Comparison of ENCODE assay signal across 8 mouse cellular contexts in the genomic region with DNA sequence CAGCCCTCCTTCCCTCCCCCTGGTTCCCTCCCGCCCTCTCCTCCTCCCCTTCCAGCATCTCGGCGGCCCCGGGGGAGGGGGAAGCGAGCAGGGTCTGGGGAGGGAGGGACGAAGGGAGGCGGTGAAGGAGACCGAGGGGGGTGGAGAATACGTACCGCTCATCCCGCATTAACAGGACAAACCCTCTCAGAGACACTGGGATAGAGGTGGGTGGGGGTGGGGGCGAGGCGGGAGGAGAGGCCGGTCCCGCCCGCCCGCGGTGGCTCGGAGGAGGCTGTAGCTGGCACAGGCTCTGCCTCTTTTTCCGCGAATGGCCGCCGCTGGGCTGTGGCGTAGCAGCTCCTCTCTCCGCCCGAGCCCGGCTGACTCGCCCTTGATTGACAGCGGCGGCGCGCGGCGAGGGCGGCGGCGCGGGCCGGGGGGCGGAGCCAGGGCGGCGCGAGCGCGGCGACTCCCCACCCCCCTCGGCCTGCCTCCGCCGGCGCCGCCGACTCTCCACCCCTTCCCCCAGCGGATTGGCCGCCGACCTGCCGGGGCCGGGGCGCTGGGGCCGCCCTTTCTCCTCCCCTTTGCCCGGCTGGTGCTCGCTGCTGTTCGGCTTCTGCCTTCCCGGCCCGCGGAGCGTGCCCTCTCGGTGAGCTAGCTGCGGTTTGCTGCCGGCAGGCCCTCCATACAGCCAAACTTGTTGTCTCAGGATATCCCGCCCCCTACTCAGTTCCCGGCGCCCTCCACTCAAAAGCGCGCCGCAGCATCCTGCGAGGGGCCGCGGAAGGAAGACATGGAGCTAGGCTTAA. TPM values are rescaled to one million over a fixed set of nuclear protein-coding genes. Genes with fewer than 3 reads are reported as not detected.
A peak's percentile ranks its signal among the peaks of the same experiment; 100 is the strongest.
DNase-seq lines count a peak whose midpoint lies in the region; ATAC-seq and TF ChIP-seq lines count a peak whose summit lies in the region.

Gene Sp4 (minus strand): TSS at position 369 of the 794 bp plus-strand sequence.

- no peaks in the 10 kb centered on the region for H3K27me3 ChIP-seq in forebrain, embryonic 10.5 days (ENCODE audit: poor library complexity, severe bottlenecking)
- no peaks in the 10 kb centered on the region for H3K27me3 ChIP-seq in heart, embryonic 15.5 days
- no peaks in the 10 kb centered on the region for H3K27me3 ChIP-seq in liver, embryonic 14.5 days (ENCODE audit: control insufficient read depth, insufficient read depth, low read length)
- no peaks in the 10 kb centered on the region for H3K27me3 ChIP-seq in neural tube, embryonic 11.5 days (ENCODE audit: control insufficient read depth, insufficient read depth, low read length)
- no peaks in the 10 kb centered on the region for H3K27me3 ChIP-seq in stomach, postnatal 0 days (ENCODE audit: control insufficient read depth, insufficient read depth, low read length)

- no peaks in the 10 kb centered on the region for H3K9me3 ChIP-seq in forebrain, embryonic 10.5 days
- H3K9me3 ChIP-seq in heart, embryonic 15.5 days (replicated peaks) = no peaks in the 10 kb centered on the region
- no peaks in the 10 kb centered on the region for H3K9me3 ChIP-seq in liver, embryonic 14.5 days (ENCODE audit: control insufficient read depth, low read length)
- H3K9me3 ChIP-seq in neural tube, embryonic 11.5 days (ENCODE audit: control insufficient read depth, low read length) = no peaks in the 10 kb centered on the region
- H3K9me3 ChIP-seq in stomach, postnatal 0 days (ENCODE audit: control insufficient read depth, low read length) = no peaks in the 10 kb centered on the region

- H3K9ac ChIP-seq in heart, embryonic 15.5 days = peak within 1 kb of the TSS; percentile 84
- peak within 1 kb of the TSS; percentile 95 for H3K9ac ChIP-seq in liver, embryonic 14.5 days (replicated peaks)
- peak within 1 kb of the TSS; percentile 67 for H3K9ac ChIP-seq in neural tube, embryonic 11.5 days (ENCODE audit: low read length)
- peak within 1 kb of the TSS; percentile 91 for H3K9ac ChIP-seq in stomach, postnatal 0 days (ENCODE audit: low read length)

- peak; percentile 39 for TF ChIP-seq CTCF in liver, embryonic 14.5 days (IDR thresholded peaks at IDR 0.05; ENCODE audit: low read depth)
- TF ChIP-seq CTCF in stomach, postnatal 0 days (IDR thresholded peaks at IDR 0.05; ENCODE audit: low read depth) = peak; percentile 45; the same call in 1 of the 2 replicates

- H3K4me1 ChIP-seq in forebrain, embryonic 10.5 days = peaks cover 53% of the 10 kb centered on the region
- peaks cover 27% of the 10 kb centered on the region for H3K4me1 ChIP-seq in heart, embryonic 15.5 days (replicated peaks)
- H3K4me1 ChIP-seq in liver, embryonic 14.5 days (replicated peaks; ENCODE audit: control insufficient read depth in 2 of 2, insufficient read depth in 2 of 2, low read length in 1 of 2) = peaks cover 37 to 39% of the 10 kb centered on the region in 2 experiments
- peaks cover 17% of the 10 kb centered on the region for H3K4me1 ChIP-seq in neural tube, embryonic 11.5 days (ENCODE audit: control insufficient read depth, insufficient read depth, low read length)
- H3K4me1 ChIP-seq in stomach, postnatal 0 days (replicated peaks; ENCODE audit: control insufficient read depth, insufficient read depth) = no peaks in the 10 kb centered on the region

- no peak for TF ChIP-seq EP300 in liver, embryonic 14.5 days (IDR thresholded peaks at IDR 0.05; ENCODE audit: low read depth)
- TF ChIP-seq EP300 in stomach, postnatal 0 days (optimal IDR thresholded peaks at IDR 0.05) = no peak

- peak; percentile 86 for ATAC-seq in heart, embryonic 15.5 days (replicated peaks; ENCODE audit: insufficient number of reproducible peaks, insufficient read depth, low FRiP score, low read depth)
- ATAC-seq in liver, embryonic 14.5 days (ENCODE audit: insufficient read depth) = peak; percentile 82
- ATAC-seq in neural tube, embryonic 11.5 days (ENCODE audit: insufficient read depth, low FRiP score, low TSS enrichment) = peak; percentile 87
- ATAC-seq in stomach, postnatal 0 days (ENCODE audit: low FRiP score, low TSS enrichment) = peak; percentile 92

- peak within 1 kb of the TSS; percentile 98 for H3K27ac ChIP-seq in forebrain, embryonic 10.5 days
- H3K27ac ChIP-seq in heart, embryonic 15.5 days = peak within 1 kb of the TSS; percentile 96
- peak within 1 kb of the TSS; percentile 96 for H3K27ac ChIP-seq in liver, embryonic 14.5 days
- peak within 1 kb of the TSS; percentile 88 for H3K27ac ChIP-seq in neural tube, embryonic 11.5 days (ENCODE audit: low read depth, low read length)
- peak within 1 kb of the TSS; percentile 97 for H3K27ac ChIP-seq in stomach, postnatal 0 days (replicated peaks)

- under 1% methylated on average over 51 of the region's 78 CpGs for WGBS in forebrain, embryonic 10.5 days
- WGBS in heart, embryonic 15.5 days = 0% methylated on average over 37 of the region's 78 CpGs
- WGBS in liver, embryonic 14.5 days (ENCODE audit: insufficient replicate concordance) = 0% methylated on average over 63 of the region's 78 CpGs
- 0% methylated on average over 46 of the region's 78 CpGs for WGBS in neural tube, embryonic 11.5 days
- WGBS in stomach, postnatal 0 days = 0% methylated on average over 31 of the region's 78 CpGs

- peaks cover 13% of the 10 kb centered on the region for H3K36me3 ChIP-seq in forebrain, embryonic 10.5 days (replicated peaks)
- no peaks in the 10 kb centered on the region for H3K36me3 ChIP-seq in heart, embryonic 15.5 days
- H3K36me3 ChIP-seq in liver, embryonic 14.5 days (replicated peaks; ENCODE audit: control insufficient read depth, insufficient read depth, low read depth) = no peaks in the 10 kb centered on the region; the same call in none of the 2 replicates
- H3K36me3 ChIP-seq in neural tube, embryonic 11.5 days (ENCODE audit: control insufficient read depth, insufficient read depth, low read length) = no peaks in the 10 kb centered on the region
- no peaks in the 10 kb centered on the region for H3K36me3 ChIP-seq in stomach, postnatal 0 days (ENCODE audit: control insufficient read depth, insufficient read depth, low read length)

- peak within 1 kb of the TSS; percentile 83 for H3K4me2 ChIP-seq in heart, embryonic 15.5 days
- peak within 1 kb of the TSS; percentile 97 for H3K4me2 ChIP-seq in liver, embryonic 14.5 days (ENCODE audit: low read depth)
- peak within 1 kb of the TSS; percentile 63 for H3K4me2 ChIP-seq in neural tube, embryonic 11.5 days (ENCODE audit: low read depth)
- H3K4me2 ChIP-seq in stomach, postnatal 0 days (replicated peaks; ENCODE audit: low read depth) = peak within 1 kb of the TSS; percentile 80

- H3K4me3 ChIP-seq in forebrain, embryonic 10.5 days = peak within 1 kb of the TSS; percentile 84
- H3K4me3 ChIP-seq in heart, embryonic 15.5 days = peak within 1 kb of the TSS; percentile 99
- H3K4me3 ChIP-seq in liver, embryonic 14.5 days (ENCODE audit: insufficient read depth in 1 of 2, low read depth in 2 of 2, low read length in 2 of 2) = peak within 1 kb of the TSS; percentile 88 to 91
- peak within 1 kb of the TSS; percentile 73 for H3K4me3 ChIP-seq in neural tube, embryonic 11.5 days (ENCODE audit: low read depth, low read length)
- H3K4me3 ChIP-seq in stomach, postnatal 0 days (ENCODE audit: low read depth, low read length) = peak within 1 kb of the TSS; percentile 89

- peak; percentile 89 to 93 for DNase-seq in CD8-positive naive resting alpha-beta T cell, adult 2 months (ENCODE audit: low read depth in 2 of 2, low spot score in 2 of 2)
- peak; percentile 76 for DNase-seq in c-Kit-positive CD71-negative TER-119-negative erythroid progenitor cells, embryonic 14.5 days (ENCODE audit: low read depth)
- DNase-seq in forebrain, embryonic 10.5 days (ENCODE audit: extremely low spot score, low spot score) = peak; percentile 93
- DNase-seq in kidney, postnatal 25 days = peak; percentile 93 to 97
- DNase-seq in liver, embryonic 14.5 days (ENCODE audit: low read depth in 3 of 3, low spot score in 3 of 3) = peak; percentile 89 to 91 (median 91)
- peak; percentile 94 for DNase-seq in neural tube, embryonic 11.5 days (ENCODE audit: low spot score)
- peak; percentile 96 for DNase-seq in stomach, postnatal 0 days (ENCODE audit: low spot score)

RNA-seq across cellular contexts. Expression of gene Sp4, which starts in this region (rescaled TPM):
- polyA plus RNA-seq in forebrain, embryonic 10.5 days (2016; fragmentation: Nextera tagmentation; extraction: Ambion mirVana) = 13.2 and 13.9 TPM in 2 replicates
- polyA plus RNA-seq in heart, embryonic 15.5 days (2015; fragmentation: Nextera tagmentation; extraction: Ambion mirVana) = 5.7 and 6.4 TPM in 2 replicates
- polyA plus RNA-seq in liver, embryonic 14.5 days (2012; rRNA removed) = 3.4 and 4.4 TPM in 2 replicates
- 6.8 and 7.8 TPM in 2 replicates for polyA plus RNA-seq in liver, embryonic 14.5 days (2014; fragmentation: Nextera tagmentation; extraction: Ambion mirVana)
- 17.4 and 19.0 TPM in 2 replicates for polyA plus RNA-seq in neural tube, embryonic 11.5 days (2014; fragmentation: Nextera tagmentation; extraction: Ambion mirVana)
- polyA plus RNA-seq in stomach, postnatal 0 days (2015; fragmentation: Nextera tagmentation; extraction: Ambion mirVana) = 2.2 and 2.4 TPM in 2 replicates

Comparison
In these comparisons a context has a peak if more than half of its experiments do, and no peak if none do; other contexts are left out.
1. Peak in every context shown above with its lines: DNase-seq, ATAC-seq, H3K4me3 ChIP-seq and H3K27ac ChIP-seq.